ENCODE assay signal across 15 mouse cellular contexts in the genomic region with DNA sequence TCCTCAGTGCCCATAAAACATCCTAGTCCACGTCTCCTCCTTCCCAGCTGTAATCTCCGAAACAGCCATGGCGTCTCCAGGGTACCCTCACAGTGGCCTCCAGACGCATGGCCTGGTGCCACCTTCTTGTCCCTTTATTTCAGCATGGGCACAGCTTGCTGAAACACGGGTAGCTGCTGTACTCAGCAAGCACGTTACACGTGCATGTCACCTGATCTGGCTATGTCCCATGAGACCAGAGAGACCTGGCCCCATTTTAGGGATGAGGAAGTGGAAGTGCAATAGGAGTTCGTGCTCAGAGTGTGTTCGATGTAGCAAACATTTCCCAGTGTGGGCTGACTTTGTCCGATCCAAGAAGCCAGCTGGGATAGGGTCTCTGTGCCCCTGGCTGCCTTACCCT.
DNase-seq lines count a peak whose midpoint lies in the region; ATAC-seq and TF ChIP-seq lines count a peak whose summit lies in the region.
"Had no signal": no experiment of that assay in that cellular context is flagged by ENCODE, and none has a peak within 500 bp of the region (broad histone marks: within the 10 kb centered on the region; RNA-seq: fewer than 3 reads in every experiment).

No protein-coding gene starts in this region.

- TF ChIP-seq CTCF in hindbrain, postnatal 0 days (IDR thresholded peaks at IDR 0.05; ENCODE audit: low read depth): no peak

- H3K27me3 ChIP-seq in hindbrain, embryonic 13.5 days: peaks cover 87% of the 10 kb centered on the region
- H3K27me3 ChIP-seq in hindbrain, embryonic 12.5 days: peaks cover 77% of the 10 kb centered on the region
- H3K27me3 ChIP-seq in hindbrain, embryonic 16.5 days (replicated peaks; ENCODE audit: control insufficient read depth, insufficient read depth, low read length): peaks cover 8% of the 10 kb centered on the region
- H3K27me3 ChIP-seq in hindbrain, postnatal 0 days (ENCODE audit: insufficient read depth, low read length): peaks cover 13% of the 10 kb centered on the region
- H3K27me3 ChIP-seq in neural tube, embryonic 15.5 days (replicated peaks): peaks cover 72% of the 10 kb centered on the region

- ATAC-seq in hindbrain, embryonic 13.5 days (ENCODE audit: low FRiP score): no peak
- no peak for ATAC-seq in hindbrain, embryonic 12.5 days (ENCODE audit: low FRiP score)
- no peak for ATAC-seq in hindbrain, embryonic 16.5 days
- ATAC-seq in hindbrain, postnatal 0 days: no peak
- ATAC-seq in neural tube, embryonic 15.5 days (ENCODE audit: low FRiP score): no peak
- ATAC-seq in frontal cortex, adult (ENCODE audit: low TSS enrichment): no peak
- ATAC-seq: forebrain, embryonic 15.5 days; inflammation-experienced regulatory T-cells, adult 6 months; intestine, embryonic 16.5 days had no signal

- H3K9me3 ChIP-seq in hindbrain, embryonic 13.5 days: no peaks in the 10 kb centered on the region
- no peaks in the 10 kb centered on the region for H3K9me3 ChIP-seq in hindbrain, embryonic 12.5 days (replicated peaks)
- H3K9me3 ChIP-seq in hindbrain, embryonic 16.5 days (ENCODE audit: control insufficient read depth, low read length): no peaks in the 10 kb centered on the region
- H3K9me3 ChIP-seq in hindbrain, postnatal 0 days (ENCODE audit: low read length): no peaks in the 10 kb centered on the region
- H3K9me3 ChIP-seq in neural tube, embryonic 15.5 days (replicated peaks): no peaks in the 10 kb centered on the region
- H3K9me3 ChIP-seq: embryonic facial prominence, embryonic 10.5 days; embryonic facial prominence, embryonic 13.5 days; forebrain, embryonic 12.5 days; forebrain, embryonic 15.5 days had no signal

- H3K9ac ChIP-seq in hindbrain, embryonic 13.5 days: no peak overlapping the region
- no peak overlapping the region for H3K9ac ChIP-seq in hindbrain, embryonic 12.5 days
- H3K9ac ChIP-seq in hindbrain, embryonic 16.5 days (ENCODE audit: low read depth, low read length): peak overlapping the region; percentile 3; the same call in 1 of the 2 replicates
- H3K9ac ChIP-seq in hindbrain, postnatal 0 days (replicated peaks; ENCODE audit: low read length): no peak overlapping the region
- no peak overlapping the region for H3K9ac ChIP-seq in neural tube, embryonic 15.5 days (replicated peaks)
- H3K9ac ChIP-seq: embryonic facial prominence, embryonic 13.5 days; forebrain, embryonic 12.5 days; forebrain, embryonic 15.5 days had no signal

- WGBS in hindbrain, embryonic 13.5 days: 62% methylated on average over 10 of the region's 10 CpGs
- 64% methylated on average over 10 of the region's 10 CpGs for WGBS in hindbrain, embryonic 12.5 days
- 58% methylated on average over 10 of the region's 10 CpGs for WGBS in hindbrain, embryonic 16.5 days
- 46% methylated on average over 10 of the region's 10 CpGs for WGBS in hindbrain, postnatal 0 days
- WGBS in neural tube, embryonic 15.5 days: 33% methylated on average over 10 of the region's 10 CpGs

- H3K4me2 ChIP-seq in hindbrain, embryonic 13.5 days: no peak overlapping the region
- no peak overlapping the region for H3K4me2 ChIP-seq in hindbrain, embryonic 12.5 days (replicated peaks)
- H3K4me2 ChIP-seq in hindbrain, embryonic 16.5 days (ENCODE audit: low read length): no peak overlapping the region
- no peak overlapping the region for H3K4me2 ChIP-seq in hindbrain, postnatal 0 days (ENCODE audit: low read depth, low read length)
- H3K4me2 ChIP-seq in neural tube, embryonic 15.5 days: peak overlapping the region; percentile 33
- H3K4me2 ChIP-seq: forebrain, embryonic 12.5 days; forebrain, embryonic 15.5 days had no signal

- no peaks in the 10 kb centered on the region for H3K36me3 ChIP-seq in hindbrain, embryonic 13.5 days
- no peaks in the 10 kb centered on the region for H3K36me3 ChIP-seq in hindbrain, embryonic 12.5 days
- no peaks in the 10 kb centered on the region for H3K36me3 ChIP-seq in hindbrain, embryonic 16.5 days (ENCODE audit: control insufficient read depth, insufficient read depth, low read length)
- no peaks in the 10 kb centered on the region for H3K36me3 ChIP-seq in hindbrain, postnatal 0 days (ENCODE audit: insufficient read depth, low read length)
- H3K36me3 ChIP-seq in neural tube, embryonic 15.5 days: no peaks in the 10 kb centered on the region
- H3K36me3 ChIP-seq: embryonic facial prominence, embryonic 10.5 days; embryonic facial prominence, embryonic 13.5 days; forebrain, embryonic 12.5 days; forebrain, embryonic 15.5 days had no signal

- DNase-seq in hindbrain, postnatal 0 days (ENCODE audit: low spot score): no peak
- peak; percentile 66 for DNase-seq in A20 (ENCODE audit: low read depth, low spot score)
- DNase-seq: cerebellum, adult 11-12 months had no signal

- no peak overlapping the region for H3K4me3 ChIP-seq in hindbrain, embryonic 13.5 days
- no peak overlapping the region for H3K4me3 ChIP-seq in hindbrain, embryonic 12.5 days
- H3K4me3 ChIP-seq in hindbrain, embryonic 16.5 days (ENCODE audit: low read length): no peak overlapping the region
- H3K4me3 ChIP-seq in hindbrain, postnatal 0 days (ENCODE audit: low read length): no peak overlapping the region
- H3K4me3 ChIP-seq in neural tube, embryonic 15.5 days (replicated peaks): no peak overlapping the region
- H3K4me3 ChIP-seq: embryonic facial prominence, embryonic 13.5 days; erythroblast, embryonic 14.5 days; forebrain, embryonic 12.5 days; forebrain, embryonic 15.5 days had no signal

- peak overlapping the region; percentile 90 for H3K27ac ChIP-seq in hindbrain, embryonic 13.5 days
- no peak overlapping the region; the same call in 1 of the 2 replicates for H3K27ac ChIP-seq in hindbrain, embryonic 12.5 days
- H3K27ac ChIP-seq in hindbrain, embryonic 16.5 days (ENCODE audit: low read depth, low read length): no peak overlapping the region
- no peak overlapping the region for H3K27ac ChIP-seq in hindbrain, postnatal 0 days
- peak overlapping the region; percentile 87 for H3K27ac ChIP-seq in neural tube, embryonic 15.5 days (replicated peaks)
- H3K27ac ChIP-seq: embryonic facial prominence, embryonic 10.5 days; embryonic facial prominence, embryonic 13.5 days; forebrain, embryonic 12.5 days; forebrain, embryonic 15.5 days had no signal

- H3K4me1 ChIP-seq in hindbrain, embryonic 13.5 days (replicated peaks): peaks cover 56% of the 10 kb centered on the region
- H3K4me1 ChIP-seq in hindbrain, embryonic 12.5 days: peaks cover 24% of the 10 kb centered on the region
- peaks cover 26% of the 10 kb centered on the region for H3K4me1 ChIP-seq in hindbrain, embryonic 16.5 days (ENCODE audit: control insufficient read depth, insufficient read depth, low read depth, low read length)
- H3K4me1 ChIP-seq in hindbrain, postnatal 0 days (ENCODE audit: insufficient read depth, low read length): no peaks in the 10 kb centered on the region
- peaks cover 75% of the 10 kb centered on the region for H3K4me1 ChIP-seq in neural tube, embryonic 15.5 days

Comparison
In these comparisons a context has a peak if more than half of its experiments do, and no peak if none do; other contexts are left out.
1. H3K27ac ChIP-seq: peak in hindbrain, embryonic 13.5 days (single experiment) and neural tube, embryonic 15.5 days (single experiment); none in hindbrain, embryonic 12.5 days (single experiment), hindbrain, embryonic 16.5 days (single experiment) and hindbrain, postnatal 0 days (single experiment).